Mouse (Mus musculus) CD4-positive, CD25-positive, alpha-beta regulatory T cell, adult 4 months (primary cell): Measurements from ENCODE around the gene Gm6803. TPM values are rescaled to one million over a fixed set of nuclear protein-coding genes. Genes with fewer than 3 reads are reported as not detected.
"Not testable (repeated sequence)": the region's sequence is repeated elsewhere in the genome, so short reads cannot be mapped to it uniquely, and the experiment has no call there.

Experiments
- ATAC-seq: one replicate; pipeline ENCODE4 v1.8.0; 2017
- polyA plus RNA-seq, 2 experiments: library from polyadenylated mRNA; unstranded; fragments of 100-300 nt; shearing (Covaris generic); gene quantifications; one replicate each; pipeline ENCODE4 v1.2.1; 2017

Gm6803 gene
- not detected for polyA plus RNA-seq

DNA sequence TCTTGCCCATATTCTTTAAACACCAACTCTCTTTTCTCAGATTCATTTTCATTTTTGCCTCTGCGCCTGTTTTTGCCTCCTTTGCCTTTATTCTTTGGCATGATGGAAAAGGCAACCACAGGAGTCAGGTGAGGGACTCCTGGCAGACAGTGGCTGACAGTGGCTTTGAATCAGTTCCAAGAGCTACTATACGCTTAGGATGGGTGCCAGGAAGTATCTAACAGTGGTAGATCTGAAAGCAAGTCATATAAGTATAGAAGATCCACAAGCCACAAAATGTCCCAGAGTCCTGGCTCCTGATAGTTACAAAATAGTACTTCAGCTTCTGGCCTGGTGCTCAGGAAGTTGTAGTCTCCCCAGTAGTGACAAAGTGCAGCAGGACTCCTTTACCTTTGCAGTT lies at the start of gene Gm6803:
TSS of gene Gm6803 (minus strand) at position 101 of the 400 bp plus-strand sequence.
- not testable (repeated sequence) for ATAC-seq

DNA sequence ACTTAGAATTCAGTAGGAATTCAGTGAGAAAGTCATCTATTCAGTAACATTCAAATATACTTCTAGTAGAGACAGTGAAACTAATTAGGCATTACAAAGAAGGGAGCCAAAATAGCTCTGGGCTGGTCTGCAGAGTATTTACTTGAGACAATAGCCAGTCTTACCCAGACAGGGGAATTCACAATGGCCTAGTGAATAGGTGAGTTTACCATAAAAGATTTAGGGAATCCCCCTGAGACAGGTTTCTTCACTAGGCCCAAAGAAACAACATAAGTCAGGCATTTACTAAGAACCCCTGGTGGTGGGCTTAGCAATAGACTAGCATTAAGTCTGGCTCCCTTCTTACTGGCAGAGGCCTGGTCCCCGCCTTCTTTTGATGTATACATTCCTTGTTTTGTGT lies 26.7 kb upstream of the Gm6803 start:
- not testable (repeated sequence) for ATAC-seq

GRCm38 (mm10) chr12:88039703-88040102 lies 21.1 kb upstream of the Gm6803 start:
- ATAC-seq = not testable (repeated sequence)

DNA sequence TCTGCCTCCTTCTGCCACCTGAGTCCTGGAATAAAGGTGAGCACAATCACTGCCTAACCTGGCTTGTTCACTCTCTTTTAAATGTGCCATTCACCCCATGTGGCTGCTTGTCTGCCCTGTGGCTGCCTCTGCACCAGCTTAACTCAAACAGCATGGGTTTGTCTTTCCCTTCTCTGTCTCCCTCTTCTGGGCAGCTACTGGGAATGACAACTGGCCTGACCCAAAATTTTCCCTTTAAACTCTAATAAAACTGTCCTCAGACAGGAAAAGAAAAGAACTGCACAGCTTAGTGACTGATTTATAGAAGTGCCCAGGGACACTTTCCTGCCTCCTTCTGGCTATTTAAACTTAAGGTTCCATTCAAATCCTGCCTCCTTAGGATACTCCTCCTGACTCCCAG lies 20.5 kb upstream of the Gm6803 start:
- ATAC-seq = not testable (repeated sequence)

- ATAC-seq = not testable (repeated sequence)
Observed at GRCm38 (mm10) chr12:88032250-88032649, 13.7 kb upstream of the Gm6803 start.

DNA sequence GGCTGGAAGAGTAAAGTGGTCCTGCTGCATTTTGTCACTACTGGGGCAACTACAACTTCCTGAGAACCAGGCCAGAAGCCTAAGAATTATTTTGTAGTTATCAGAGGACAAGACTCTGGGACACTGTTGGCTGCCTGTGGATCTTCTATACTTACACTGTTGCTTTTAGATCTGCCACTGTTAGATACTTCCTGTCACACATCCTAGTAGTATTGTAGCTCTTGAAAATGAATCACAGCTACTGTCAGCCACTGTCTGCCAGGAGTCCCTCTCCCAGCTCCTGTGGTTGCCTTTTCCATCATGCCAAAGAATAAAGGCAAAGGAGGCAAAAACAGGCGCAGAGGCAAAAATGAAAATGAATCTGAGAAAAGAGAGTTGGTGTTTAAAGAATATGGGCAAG lies 8.1 kb upstream of the Gm6803 start, which contains the start of gene Gm2056:
TSS of gene Gm2056 (plus strand) at position 301 of the 400 bp plus-strand sequence.
- not testable (repeated sequence) for ATAC-seq

- not testable (repeated sequence) for ATAC-seq
Observed at GRCm38 (mm10) chr12:88011548-88011947, 7.0 kb downstream of the Gm6803 start, which contains the start of gene Gm2075. TSS of gene Gm2075 (plus strand) at chr12:88011848.

DNA sequence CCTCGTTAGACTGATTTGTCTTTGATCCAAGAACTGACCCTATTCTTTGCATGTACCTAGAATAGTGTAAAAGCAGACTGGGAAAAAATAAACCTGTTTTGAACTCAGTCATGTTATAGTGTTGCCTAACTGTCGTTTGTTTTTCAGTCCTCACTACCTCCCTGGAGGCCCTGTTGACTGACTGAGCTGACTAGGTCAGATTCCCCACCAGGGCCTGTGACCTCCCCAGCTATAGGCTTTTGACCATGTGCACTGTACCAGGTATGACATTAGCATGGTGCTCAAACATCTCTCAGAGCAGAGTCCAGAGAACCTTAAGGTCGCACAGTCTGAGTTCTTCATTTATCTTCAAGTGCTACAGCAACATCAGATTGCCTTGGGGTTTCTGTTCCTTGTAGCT lies 14.5 kb downstream of the Gm6803 start:
- ATAC-seq = not testable (repeated sequence)

DNA sequence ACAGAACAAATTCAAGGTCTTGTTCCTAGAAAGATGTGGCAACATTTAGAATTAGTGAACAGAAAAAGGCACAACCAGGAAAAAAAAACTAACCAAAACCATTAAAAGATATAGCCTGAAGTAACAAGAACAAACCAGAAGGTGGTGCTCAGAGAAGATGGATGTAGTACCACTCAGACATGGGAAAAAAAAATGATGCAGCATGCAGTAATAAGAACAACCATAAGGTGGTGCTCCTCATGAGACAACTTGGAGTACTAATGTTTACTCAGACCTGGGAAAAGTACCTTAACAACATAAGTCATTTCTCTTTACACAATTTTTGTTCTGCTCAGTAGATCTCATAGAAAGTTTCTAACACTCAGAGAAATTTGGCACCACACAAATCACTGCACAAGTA lies 34.6 kb downstream of the Gm6803 start:
- ATAC-seq = not testable (repeated sequence)

Other genes with a start within 250 kb of the Gm6803 start
- gene Gm21319, start 243.0 kb downstream of the Gm6803 start, polyA plus RNA-seq = under 1 TPM in 1 of 2 experiments, not detected in 1; 0.34 TPM
- gene Gm21936, start 223.3 kb downstream of the Gm6803 start, polyA plus RNA-seq = not detected
- gene BB287469, start 202.2 kb downstream of the Gm6803 start, polyA plus RNA-seq = not detected
- gene Gm2001, start 176.4 kb downstream of the Gm6803 start, polyA plus RNA-seq = not detected
- gene Gm2016, start 144.7 kb downstream of the Gm6803 start, polyA plus RNA-seq = not detected
- not detected for gene Gm2022, start 123.4 kb downstream of the Gm6803 start, polyA plus RNA-seq
- not detected for gene Gm2035, start 98.9 kb downstream of the Gm6803 start, polyA plus RNA-seq
- not detected for gene Gm2042, start 64.7 kb downstream of the Gm6803 start, polyA plus RNA-seq
- gene Gm2075, start 6.9 kb downstream of the Gm6803 start, polyA plus RNA-seq = not detected
- gene Gm2056, start 8.2 kb upstream of the Gm6803 start, polyA plus RNA-seq = not detected
- not detected for gene Gm16368, start 64.9 kb upstream of the Gm6803 start, polyA plus RNA-seq
- not detected for gene Gm10436, start 163.3 kb upstream of the Gm6803 start, polyA plus RNA-seq
- not detected for gene Gm8332, start 231.3 kb upstream of the Gm6803 start, polyA plus RNA-seq